Mouse (Mus musculus): Measurements from ENCODE around the gene Pip4k2b. TPM values are rescaled to one million over a fixed set of nuclear protein-coding genes. Genes with fewer than 3 reads are reported as not detected.

Pip4k2b gene
- polyA plus RNA-seq, 1 experiment = 26.0 TPM

DNA sequence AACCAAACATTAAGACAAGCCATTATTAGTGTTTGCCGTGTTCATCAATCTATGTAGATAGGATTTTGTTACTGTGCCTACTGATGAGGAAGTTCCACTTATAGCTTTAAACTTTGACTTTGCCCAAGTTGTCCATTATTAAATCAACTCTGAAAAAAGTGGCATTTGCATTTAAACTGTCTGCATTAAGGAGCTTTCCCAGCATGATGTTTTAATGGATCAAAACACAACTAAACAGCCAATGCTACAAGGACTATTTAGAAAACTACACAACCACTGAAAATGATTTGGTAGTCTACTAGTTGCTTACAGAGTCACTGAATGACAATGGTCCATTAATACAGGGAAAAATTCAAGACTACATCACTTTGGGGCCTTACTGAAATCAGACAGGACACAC is 34.4 kb upstream of the Pip4k2b start:
- Histone ChIP-seq H3K4me3 (ENCODE audit: insufficient read depth, low read length) (0 out of 2 replicates have a peak overlapping the region, but pooled peaks have one; percentile 1), H3K27ac (ENCODE audit: insufficient read depth, low read depth, low read length) (no peak overlapping the region), H3K4me1 (ENCODE audit: control insufficient read depth, insufficient read depth, low read length) (peaks cover 10% of the 10 kb centered on the region; the same call in 1 of the 2 replicates)
- no peak for TF ChIP-seq POLR2A (IDR thresholded peaks at IDR 0.05; ENCODE audit: borderline replicate concordance, low read depth, low read length)
- TF ChIP-seq CTCF (IDR thresholded peaks at IDR 0.05; ENCODE audit: low read depth, low read length) = no peak

DNA sequence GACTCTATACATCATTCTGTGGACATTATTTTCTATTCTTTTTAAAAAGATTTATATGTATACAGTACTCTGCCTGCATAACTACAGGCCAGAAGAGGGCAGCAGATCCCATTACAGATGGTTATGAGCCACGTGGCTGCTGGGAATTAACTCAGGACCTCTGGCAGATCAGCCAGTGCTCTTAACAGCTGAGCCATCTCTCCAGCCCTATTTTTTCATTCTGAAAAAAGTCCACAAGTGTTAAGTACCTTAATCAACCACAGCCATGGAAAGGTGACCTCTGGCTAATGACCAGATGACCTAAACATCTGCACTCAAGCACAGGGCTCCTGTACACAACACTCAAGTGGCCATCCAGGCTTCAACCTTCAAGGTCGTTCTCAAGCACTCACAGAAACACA is 32.6 kb upstream of the Pip4k2b start:
- H3K4me3 ChIP-seq (ENCODE audit: insufficient read depth, low read length) = no peak overlapping the region
- TF ChIP-seq CTCF (IDR thresholded peaks at IDR 0.05; ENCODE audit: low read depth, low read length) (peak; percentile 17; the same call in 1 of the 2 replicates), POLR2A (IDR thresholded peaks at IDR 0.05; ENCODE audit: borderline replicate concordance, low read depth, low read length) (no peak)
- peaks cover 10% of the 10 kb centered on the region; the same call in 1 of the 2 replicates for H3K4me1 ChIP-seq (ENCODE audit: control insufficient read depth, insufficient read depth, low read length)
- no peak overlapping the region for H3K27ac ChIP-seq (ENCODE audit: insufficient read depth, low read depth, low read length)

DNA sequence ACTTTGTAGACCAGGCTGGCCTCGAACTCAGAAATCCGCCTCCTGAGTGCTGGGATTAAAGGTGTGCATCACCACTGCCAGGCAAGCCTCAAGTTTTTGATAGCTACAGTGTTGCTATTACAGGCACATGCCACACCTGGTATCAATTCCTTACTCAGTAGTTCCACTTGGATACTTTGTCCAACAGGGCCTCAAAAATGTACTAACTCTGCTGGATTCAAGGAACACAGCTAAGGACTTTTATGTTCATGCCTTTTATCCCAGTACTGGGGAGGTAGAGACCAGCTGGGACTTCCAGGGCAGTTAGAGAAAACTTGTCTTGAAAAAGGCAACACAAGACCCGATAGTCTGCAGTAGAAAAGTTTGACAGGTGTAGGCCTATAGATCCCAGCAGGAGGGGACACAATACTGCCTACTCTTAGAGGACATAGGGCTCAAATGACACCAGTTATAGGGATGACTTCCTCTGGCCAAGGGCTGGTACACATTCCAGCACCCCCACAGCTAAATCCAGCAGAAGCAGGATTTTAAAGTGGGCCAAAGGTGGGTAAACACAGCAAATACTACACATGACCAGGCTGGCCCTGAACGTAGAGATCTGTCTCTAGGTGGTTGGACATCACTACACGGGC is 32.1 kb upstream of the Pip4k2b start:
- Histone ChIP-seq H3K27ac (ENCODE audit: insufficient read depth, low read depth, low read length) (no peak overlapping the region), H3K4me3 (ENCODE audit: insufficient read depth, low read length) (no peak overlapping the region), H3K4me1 (ENCODE audit: control insufficient read depth, insufficient read depth, low read length) (peaks cover 10% of the 10 kb centered on the region; the same call in 1 of the 2 replicates)
- TF ChIP-seq CTCF (IDR thresholded peaks at IDR 0.05; ENCODE audit: low read depth, low read length) = no peak
- no peak for TF ChIP-seq POLR2A (IDR thresholded peaks at IDR 0.05; ENCODE audit: borderline replicate concordance, low read depth, low read length)

DNA sequence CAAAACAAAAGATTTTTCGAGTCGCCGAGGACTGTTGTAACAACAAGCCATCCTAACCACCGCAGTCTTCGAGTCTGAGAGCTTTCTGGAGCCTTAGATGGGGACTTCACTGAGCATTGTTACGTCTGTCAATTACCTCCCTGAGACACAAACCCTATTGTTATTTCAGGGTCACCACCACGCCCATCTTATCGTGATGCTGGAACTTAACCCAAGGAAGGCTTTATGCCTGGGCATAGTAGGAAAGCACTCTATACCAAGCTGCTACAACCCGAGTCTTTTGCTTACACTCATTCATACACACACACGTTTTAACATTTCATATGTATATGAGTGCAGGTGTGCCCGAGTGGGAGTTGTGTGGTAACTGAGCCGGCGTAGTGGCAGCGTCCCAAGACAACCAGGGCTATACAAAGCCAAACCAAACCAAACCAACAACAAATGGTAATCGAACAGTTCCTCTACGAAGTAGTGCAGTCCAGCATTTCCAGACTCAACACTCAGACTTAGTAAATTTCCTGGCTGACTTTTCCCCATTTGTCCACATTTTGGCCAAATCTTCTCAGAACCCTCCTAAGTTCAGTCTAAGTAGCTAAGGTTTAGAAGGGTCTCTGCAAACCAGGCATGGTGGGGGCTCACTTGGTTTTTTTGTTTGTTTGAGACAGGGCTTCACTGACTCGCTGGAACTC is 31.4 kb upstream of the Pip4k2b start, which contains the start of gene 1700001P01Rik:
1700001P01Rik (minus strand) TSS at position 111 of the 689 bp plus-strand sequence.
- Histone ChIP-seq H3K4me1 (ENCODE audit: control insufficient read depth, insufficient read depth, low read length) (peaks cover 10% of the 10 kb centered on the region; the same call in 1 of the 2 replicates), H3K27ac (ENCODE audit: insufficient read depth, low read depth, low read length) (no peak within 1 kb of the TSS), H3K4me3 (ENCODE audit: insufficient read depth, low read length) (no peak within 1 kb of the TSS)
- TF ChIP-seq CTCF (IDR thresholded peaks at IDR 0.05; ENCODE audit: low read depth, low read length) (no peak), POLR2A (IDR thresholded peaks at IDR 0.05; ENCODE audit: borderline replicate concordance, low read depth, low read length) (no peak)

DNA sequence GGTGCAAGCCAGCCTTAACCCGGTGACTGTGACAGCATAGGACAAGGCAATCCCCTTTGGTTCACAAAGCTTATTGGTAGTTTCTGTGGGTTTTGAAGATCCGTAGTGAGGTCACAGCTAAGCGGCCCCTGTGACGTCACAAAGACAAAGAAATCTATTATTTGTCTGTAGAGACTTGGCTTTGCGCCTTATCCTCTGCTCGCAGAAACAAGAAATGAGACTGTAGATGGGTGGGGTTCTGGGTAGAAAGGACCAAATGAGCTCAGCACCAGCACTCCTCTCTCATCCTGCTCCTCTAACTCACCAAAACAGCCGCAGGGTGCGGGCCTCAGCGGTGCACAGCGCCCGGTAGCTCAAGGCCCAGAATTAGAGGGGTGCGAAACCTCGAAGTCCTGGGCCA is 30.7 kb upstream of the Pip4k2b start:
- TF ChIP-seq POLR2A (IDR thresholded peaks at IDR 0.05; ENCODE audit: borderline replicate concordance, low read depth, low read length) = no peak
- no peak for TF ChIP-seq CTCF (IDR thresholded peaks at IDR 0.05; ENCODE audit: low read depth, low read length)
- Histone ChIP-seq H3K27ac (ENCODE audit: insufficient read depth, low read depth, low read length) (no peak overlapping the region), H3K4me3 (ENCODE audit: insufficient read depth, low read length) (no peak overlapping the region), H3K4me1 (ENCODE audit: control insufficient read depth, insufficient read depth, low read length) (peaks cover 9% of the 10 kb centered on the region; the same call in 1 of the 2 replicates)

DNA sequence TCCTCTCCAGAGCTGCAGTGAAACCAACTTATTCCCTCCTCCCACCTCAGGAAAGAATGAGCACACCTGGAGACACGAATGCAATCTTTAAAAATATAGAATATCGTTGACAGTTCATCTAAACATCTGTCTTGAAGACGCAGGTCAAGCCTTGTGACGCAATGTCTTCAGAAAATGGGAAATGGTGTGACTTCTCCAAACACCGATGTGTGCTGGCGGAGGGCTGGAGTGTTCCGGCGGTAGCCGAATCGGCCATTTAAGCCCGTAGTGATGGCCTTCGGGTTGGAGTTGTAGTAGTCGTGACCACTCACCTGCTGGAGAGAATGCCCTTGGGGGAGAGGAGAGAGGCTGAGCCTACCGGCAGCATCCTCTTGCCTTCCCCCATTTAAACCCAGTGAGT is 26.9 kb upstream of the Pip4k2b start:
- Histone ChIP-seq H3K27ac (ENCODE audit: insufficient read depth, low read depth, low read length) (no peak overlapping the region), H3K4me1 (ENCODE audit: control insufficient read depth, insufficient read depth, low read length) (no peaks in the 10 kb centered on the region), H3K4me3 (ENCODE audit: insufficient read depth, low read length) (no peak overlapping the region)
- TF ChIP-seq POLR2A (IDR thresholded peaks at IDR 0.05; ENCODE audit: borderline replicate concordance, low read depth, low read length) (no peak), CTCF (IDR thresholded peaks at IDR 0.05; ENCODE audit: low read depth, low read length) (no peak)

DNA sequence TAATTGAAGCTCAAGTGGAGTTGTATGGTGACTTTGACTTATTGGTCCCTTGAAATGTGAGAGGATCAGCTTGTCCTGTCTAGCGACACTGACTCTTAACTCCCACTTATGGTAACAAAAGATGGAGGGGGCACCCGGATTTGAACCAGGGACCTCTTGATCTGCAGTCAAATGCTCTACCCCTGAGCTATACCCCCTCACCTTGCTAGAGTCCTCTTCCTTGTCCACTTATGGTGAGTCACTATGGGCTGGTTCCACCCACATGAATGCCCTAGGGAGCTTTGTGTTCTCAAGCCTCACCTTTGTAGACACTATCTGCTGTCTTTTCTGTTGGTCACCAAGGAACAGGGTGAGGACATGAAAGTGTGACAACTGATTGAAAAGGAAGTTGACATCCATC is 25.2 kb upstream of the Pip4k2b start:
- TF ChIP-seq POLR2A (IDR thresholded peaks at IDR 0.05; ENCODE audit: borderline replicate concordance, low read depth, low read length) = no peak
- no peak overlapping the region for H3K27ac ChIP-seq (ENCODE audit: insufficient read depth, low read depth, low read length)
- H3K4me3 ChIP-seq (ENCODE audit: insufficient read depth, low read length) = no peak overlapping the region
- H3K4me1 ChIP-seq (ENCODE audit: control insufficient read depth, insufficient read depth, low read length) = peaks cover 6% of the 10 kb centered on the region

DNA sequence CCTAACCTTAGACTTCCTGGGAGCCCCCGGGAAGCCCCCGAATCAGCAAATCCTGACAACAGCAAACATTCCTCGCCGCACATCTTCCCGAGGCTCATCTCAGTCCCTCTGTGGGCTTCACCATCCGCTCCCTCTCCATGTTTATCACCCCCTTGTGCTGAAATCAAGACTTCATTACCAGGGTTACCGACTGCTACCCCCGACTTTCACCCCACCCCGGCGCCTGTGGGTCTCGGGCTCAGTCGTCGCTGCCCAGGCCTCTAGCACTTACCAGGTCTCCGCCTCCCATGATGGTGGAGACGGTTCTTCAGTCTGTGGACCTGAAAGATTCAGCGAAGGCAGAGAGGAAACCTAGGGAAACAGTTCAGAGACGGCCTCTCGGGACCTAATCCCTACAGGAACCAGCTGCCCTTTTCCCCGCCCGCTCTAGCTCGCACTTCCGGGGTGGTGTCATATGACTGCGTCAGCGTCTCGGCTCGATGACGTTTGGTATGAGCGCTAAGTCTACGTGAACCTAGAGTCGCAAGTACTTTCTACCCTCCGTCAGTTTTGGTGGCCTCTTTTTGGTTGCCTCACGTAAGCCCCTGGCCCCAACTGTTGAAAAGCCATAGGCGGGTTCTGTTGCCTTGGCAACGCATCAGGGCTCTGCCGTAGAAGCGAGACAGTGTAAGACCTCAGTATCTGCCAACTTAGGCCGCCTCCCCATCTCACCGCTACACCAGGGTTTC is 21.8 kb upstream of the Pip4k2b start, which contains the start of gene Cwc25:
Cwc25 (minus strand) TSS at position 403 of the 728 bp plus-strand sequence.
- peak; percentile 52; the same call in 1 of the 2 replicates for TF ChIP-seq POLR2A (IDR thresholded peaks at IDR 0.05; ENCODE audit: borderline replicate concordance, low read depth, low read length)
- TF ChIP-seq CTCF (IDR thresholded peaks at IDR 0.05; ENCODE audit: low read depth, low read length) = no peak
- peaks cover 6% of the 10 kb centered on the region for H3K4me1 ChIP-seq (ENCODE audit: control insufficient read depth, insufficient read depth, low read length)
- peak within 1 kb of the TSS; percentile 81 for H3K4me3 ChIP-seq (ENCODE audit: insufficient read depth, low read length)
- H3K27ac ChIP-seq (ENCODE audit: insufficient read depth, low read depth, low read length) = peak within 1 kb of the TSS; percentile 74

DNA sequence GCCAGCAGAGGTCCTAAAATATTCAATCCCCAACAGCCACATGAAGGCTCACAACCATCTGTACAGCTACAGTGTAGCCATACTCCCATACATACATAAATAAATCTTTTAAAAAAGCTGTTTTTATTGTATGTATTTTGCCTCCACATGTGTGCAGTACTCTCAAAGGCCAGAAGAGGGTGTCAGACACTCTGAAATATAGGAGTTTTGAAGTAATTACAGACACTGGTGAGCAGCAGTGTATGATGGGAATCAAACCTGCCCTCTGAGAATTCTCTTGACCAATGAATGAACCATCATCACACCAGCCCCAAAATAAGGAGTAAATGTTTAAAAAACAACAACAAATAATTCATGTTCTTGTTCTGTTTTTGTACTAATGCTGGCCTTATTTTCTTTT is 17.1 kb upstream of the Pip4k2b start:
- no peak overlapping the region for H3K27ac ChIP-seq (ENCODE audit: insufficient read depth, low read depth, low read length)
- TF ChIP-seq CTCF (IDR thresholded peaks at IDR 0.05; ENCODE audit: low read depth, low read length) (no peak), POLR2A (IDR thresholded peaks at IDR 0.05; ENCODE audit: borderline replicate concordance, low read depth, low read length) (no peak)
- peaks cover 8% of the 10 kb centered on the region for H3K4me1 ChIP-seq (ENCODE audit: control insufficient read depth, insufficient read depth, low read length)
- H3K4me3 ChIP-seq (ENCODE audit: insufficient read depth, low read length) = no peak overlapping the region

All from bone marrow macrophage, adult 2 months (primary cell).